Mouse (Mus musculus) stomach, postnatal 0 days (tissue): ENCODE measurements around the gene Isy1. TPM values are rescaled to one million over a fixed set of nuclear protein-coding genes. Genes with fewer than 3 reads are reported as not detected.

Experiments
- ATAC-seq: fragments of 200-750 bp; cut with Nextera tagmentation; 2 replicates; pipeline ENCODE4 v1.8.0; 2017; ENCODE audit not compliant: low FRiP score, low TSS enrichment
- DNase-seq: peaks from one replicate; pipeline ENCODE4 v3.0.0-alpha.2; 2016; ENCODE audit warnings: low spot score
- H3K27ac ChIP-seq: fragments of 300-500 bp; sonication (generic); replicated peaks from 2 replicates; pipeline ENCODE4 v1.5.1; 2014; ENCODE audit warnings: mild to moderate bottlenecking, control low read depth
- H3K27me3 ChIP-seq: fragments of 300-500 bp; sonication (generic); 2 replicates; pipeline ENCODE4 v1.6.1; 2014; ENCODE audit warnings: low read length; ENCODE audit not compliant: control insufficient read depth, insufficient read depth
- H3K36me3 ChIP-seq: fragments of 300-500 bp; sonication (generic); 2 replicates; pipeline ENCODE4 v1.6.1; 2014; ENCODE audit warnings: low read length, mixed read lengths; ENCODE audit not compliant: control insufficient read depth, insufficient read depth
- H3K4me1 ChIP-seq: fragments of 300-500 bp; sonication (generic); replicated peaks from 2 replicates; pipeline ENCODE4 v1.6.1; 2014; ENCODE audit warnings: antibody characterized with exemption; ENCODE audit not compliant: control insufficient read depth, insufficient read depth
- H3K4me2 ChIP-seq: fragments of 300-500 bp; sonication (generic); replicated peaks from 2 replicates; pipeline ENCODE4 v1.6.1; 2014; ENCODE audit warnings: low read depth, mild to moderate bottlenecking, control low read depth, moderate library complexity
- H3K4me3 ChIP-seq: fragments of 300-500 bp; sonication (generic); 2 replicates; pipeline ENCODE4 v1.5.1; 2014; ENCODE audit warnings: low read depth, low read length, control low read depth
- H3K9ac ChIP-seq: fragments of 300-500 bp; sonication (generic); 2 replicates; pipeline ENCODE4 v1.6.1; 2014; ENCODE audit warnings: mild to moderate bottlenecking, low read length, control low read depth, mixed read lengths
- H3K9me3 ChIP-seq: fragments of 300-500 bp; sonication (generic); 2 replicates; pipeline ENCODE4 v1.6.1; 2016; ENCODE audit warnings: low read length; ENCODE audit not compliant: control insufficient read depth
- CTCF ChIP-seq: IDR thresholded peaks from 2 replicates; pipeline ENCODE4 v1.5.1; 2016; ENCODE audit warnings: antibody characterized with exemption, low read depth, mild to moderate bottlenecking, moderate library complexity
- EP300 ChIP-seq: optimal IDR thresholded peaks from 2 replicates; pipeline ENCODE3; 2016; ENCODE audit warnings: antibody characterized with exemption
- WGBS: fragments of 180-500 bp; shearing (Covaris S2); extraction: QIAGEN DNeasy Blood & Tissue Kit; methylation state at CpG from one replicate; pipeline ENCODE4 v1.1.7; 2014; 5-methylcytosine and 5-hydroxymethylcytosine counted together
- polyA plus RNA-seq: library from polyadenylated mRNA; unstranded; fragments of >200 nt; fragmentation: Nextera tagmentation; extraction: Ambion mirVana; gene quantifications from 2 replicates; pipeline ENCODE4 v1.2.1, GENCODE M21; 2015

The Isy1 gene
- polyA plus RNA-seq, 1 experiment from 2014 or later = 27.5 TPM

GRCm38 (mm10) chr6:87805448-87805847 is 33.1 kb downstream of the Isy1 start:
- ATAC-seq (no peak), DNase-seq (no peak)
- H3K27me3 ChIP-seq = no peaks in the 10 kb centered on the region
- no peak overlapping the region for H3K4me2 ChIP-seq
- no peaks in the 10 kb centered on the region for H3K9me3 ChIP-seq
- no peaks in the 10 kb centered on the region for H3K36me3 ChIP-seq
- no peak overlapping the region for H3K4me3 ChIP-seq
- no peak for TF ChIP-seq EP300
- TF ChIP-seq CTCF = no peak
- no peak overlapping the region for H3K27ac ChIP-seq
- no peaks in the 10 kb centered on the region for H3K4me1 ChIP-seq
- no peak overlapping the region for H3K9ac ChIP-seq
- 81% methylated on average over 7 of the region's 7 CpGs for WGBS

DNA sequence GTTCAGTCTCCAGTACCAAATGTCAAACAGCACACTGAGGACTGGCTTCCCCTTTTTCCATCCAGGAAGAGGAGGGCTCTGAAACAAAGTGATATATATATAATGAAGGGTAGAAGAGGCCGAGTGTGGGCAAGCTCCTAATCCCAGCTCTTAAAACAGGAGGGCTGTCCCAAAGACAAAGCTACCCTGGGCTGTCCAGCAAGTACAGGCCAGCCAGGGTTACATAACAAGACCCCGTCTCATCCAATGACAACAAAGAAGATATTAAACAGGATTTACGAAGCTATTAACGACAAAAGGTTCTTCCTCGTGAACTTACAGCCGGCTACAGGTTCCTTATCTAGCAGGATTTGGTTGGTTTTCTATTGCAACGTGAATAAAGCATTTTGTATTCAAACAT is 33.7 kb downstream of the Isy1 start:
- TF ChIP-seq EP300 = no peak
- no peak for TF ChIP-seq CTCF
- Histone ChIP-seq H3K27me3 (no peaks in the 10 kb centered on the region), H3K4me3 (no peak overlapping the region), H3K36me3 (no peaks in the 10 kb centered on the region), H3K9ac (no peak overlapping the region), H3K27ac (no peak overlapping the region), H3K9me3 (no peaks in the 10 kb centered on the region), H3K4me2 (no peak overlapping the region), H3K4me1 (no peaks in the 10 kb centered on the region)
- WGBS = 64% methylated on average over 7 of the region's 7 CpGs
- ATAC-seq (no peak), DNase-seq (no peak)

GRCm38 (mm10) chr6:87804036-87804435 is 34.6 kb downstream of the Isy1 start:
- DNase-seq (no peak), ATAC-seq (no peak)
- Histone ChIP-seq H3K4me3 (no peak overlapping the region), H3K27me3 (no peaks in the 10 kb centered on the region), H3K27ac (no peak overlapping the region), H3K36me3 (no peaks in the 10 kb centered on the region), H3K9me3 (no peaks in the 10 kb centered on the region), H3K9ac (no peak overlapping the region), H3K4me1 (no peaks in the 10 kb centered on the region), H3K4me2 (no peak overlapping the region)
- no peak for TF ChIP-seq CTCF
- no peak for TF ChIP-seq EP300
- 61% methylated on average over 1 of the region's 1 CpGs for WGBS

GRCm38 (mm10) chr6:87802462-87802861 is 36.1 kb downstream of the Isy1 start:
- Histone ChIP-seq H3K36me3 (no peaks in the 10 kb centered on the region), H3K4me2 (no peak overlapping the region), H3K9me3 (no peaks in the 10 kb centered on the region), H3K27me3 (no peaks in the 10 kb centered on the region), H3K4me3 (no peak overlapping the region), H3K9ac (no peak overlapping the region), H3K4me1 (no peaks in the 10 kb centered on the region), H3K27ac (no peak overlapping the region)
- 85% methylated on average over 4 of the region's 7 CpGs for WGBS
- TF ChIP-seq CTCF (no peak), EP300 (no peak)
- DNase-seq (no peak), ATAC-seq (no peak)

DNA sequence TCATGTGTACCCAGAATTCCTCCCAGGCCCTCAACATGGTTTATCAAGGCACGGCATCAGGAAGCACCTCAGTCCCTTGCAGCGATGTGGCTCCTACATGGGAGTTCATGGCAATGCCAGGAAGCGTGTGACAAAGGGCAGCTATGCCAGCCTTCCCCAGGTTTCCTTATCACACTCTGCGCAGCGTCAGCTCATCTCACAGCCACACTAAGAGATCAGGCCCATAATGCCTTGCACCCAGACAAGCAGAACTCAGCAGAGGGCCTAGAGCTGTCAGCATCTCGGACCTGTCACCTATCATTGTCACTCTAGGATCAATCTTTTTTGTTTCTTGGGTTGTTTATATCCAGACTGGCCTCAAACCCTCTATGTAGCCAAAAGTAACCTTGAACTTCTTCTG is 39.0 kb downstream of the Isy1 start:
- WGBS = 86% methylated on average over 6 of the region's 6 CpGs
- Histone ChIP-seq H3K36me3 (no peaks in the 10 kb centered on the region), H3K9ac (no peak overlapping the region), H3K27ac (no peak overlapping the region), H3K4me3 (no peak overlapping the region), H3K4me2 (no peak overlapping the region), H3K27me3 (no peaks in the 10 kb centered on the region), H3K9me3 (no peaks in the 10 kb centered on the region), H3K4me1 (no peaks in the 10 kb centered on the region)
- no peak for ATAC-seq
- no peak for DNase-seq
- TF ChIP-seq CTCF (no peak), EP300 (no peak)

DNA sequence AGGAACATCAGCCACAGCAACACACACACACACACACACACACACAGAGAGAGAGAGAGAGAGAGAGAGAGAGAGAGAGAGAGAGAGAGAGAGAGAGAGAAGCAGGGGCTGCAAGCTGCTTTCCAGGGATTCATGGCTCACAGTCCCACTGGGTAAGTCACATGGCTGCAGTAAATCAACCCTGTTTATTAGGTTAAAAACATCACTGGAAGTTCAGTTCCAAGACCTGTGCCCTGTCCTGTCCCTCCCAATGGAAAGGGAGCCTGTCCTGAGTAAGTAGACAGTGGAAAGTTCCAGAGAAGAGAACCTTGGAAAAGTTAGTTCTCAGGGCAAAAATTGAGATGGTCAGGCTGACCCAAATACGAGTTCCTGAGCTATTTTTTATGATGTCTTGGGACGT is 41.3 kb downstream of the Isy1 start:
- H3K9me3 ChIP-seq = no peaks in the 10 kb centered on the region
- H3K9ac ChIP-seq = no peak overlapping the region
- ATAC-seq = no peak
- DNase-seq = no peak
- no peaks in the 10 kb centered on the region for H3K36me3 ChIP-seq
- TF ChIP-seq EP300 = no peak
- no peak for TF ChIP-seq CTCF
- no peak overlapping the region for H3K4me3 ChIP-seq
- H3K4me2 ChIP-seq = no peak overlapping the region
- 28% methylated on average over 2 of the region's 2 CpGs for WGBS
- H3K27me3 ChIP-seq = no peaks in the 10 kb centered on the region
- no peak overlapping the region for H3K27ac ChIP-seq
- H3K4me1 ChIP-seq = no peaks in the 10 kb centered on the region
